18 mouse cellular contexts compared by ENCODE assay signal in genomic region chr2:180457680-180458079, GRCm38 (mm10). TPM values are rescaled to one million over a fixed set of nuclear protein-coding genes. Genes with fewer than 3 reads are reported as not detected.
A peak's percentile ranks its signal among the peaks of the same experiment; 100 is the strongest.
DNase-seq lines count a peak whose midpoint lies in the region; ATAC-seq lines count a peak whose summit lies in the region.
"Had no signal": no experiment of that assay in that cellular context is flagged by ENCODE, and none has a peak within 500 bp of the region (broad histone marks: within the 10 kb centered on the region; RNA-seq: fewer than 3 reads in every experiment).

No protein-coding gene starts in this region.

- no peak overlapping the region for H3K27ac ChIP-seq in kidney, embryonic 16.5 days (ENCODE audit: low read length)
- no peak overlapping the region for H3K27ac ChIP-seq in stomach, embryonic 16.5 days (ENCODE audit: low read length)
- H3K27ac ChIP-seq: embryonic facial prominence, embryonic 13.5 days; heart, adult 2 months; hindbrain, embryonic 14.5 days had no signal

- peaks cover 13% of the 10 kb centered on the region for H3K4me1 ChIP-seq in kidney, embryonic 16.5 days (ENCODE audit: insufficient read depth, low read length)
- peaks cover 10% of the 10 kb centered on the region; the same call in 1 of the 2 replicates for H3K4me1 ChIP-seq in stomach, embryonic 16.5 days (ENCODE audit: control insufficient read depth, insufficient read depth, low read length)

- H3K9me3 ChIP-seq in kidney, embryonic 16.5 days (ENCODE audit: low read length) = no peaks in the 10 kb centered on the region
- H3K9me3 ChIP-seq in stomach, embryonic 16.5 days (replicated peaks; ENCODE audit: control insufficient read depth, low read length) = no peaks in the 10 kb centered on the region
- H3K9me3 ChIP-seq: embryonic facial prominence, embryonic 13.5 days had no signal

- no peaks in the 10 kb centered on the region for H3K36me3 ChIP-seq in kidney, embryonic 16.5 days (ENCODE audit: insufficient read depth, low read length)
- H3K36me3 ChIP-seq in stomach, embryonic 16.5 days (ENCODE audit: control insufficient read depth, insufficient read depth, low read length) = no peaks in the 10 kb centered on the region
- H3K36me3 ChIP-seq: embryonic facial prominence, embryonic 13.5 days had no signal

- no peak overlapping the region for H3K9ac ChIP-seq in kidney, embryonic 16.5 days (replicated peaks; ENCODE audit: low read length)
- H3K9ac ChIP-seq in stomach, embryonic 16.5 days (ENCODE audit: low read length) = no peak overlapping the region
- H3K9ac ChIP-seq: embryonic facial prominence, embryonic 13.5 days had no signal

- DNase-seq in kidney, postnatal 14 days = peak; percentile 41
- DNase-seq in urinary bladder, adult 18-20 months (ENCODE audit: low spot score in 2 of 2) = peak; percentile 9 to 36
- no peak for DNase-seq in urinary bladder, postnatal 25 days (ENCODE audit: low spot score)
- peak; percentile 91 for DNase-seq in ZHBTc4 (ENCODE audit: low read depth, low spot score)
- no peak for DNase-seq in embryo, embryonic 9.5 days (ENCODE audit: extremely low spot score)
- DNase-seq: adrenal gland, adult 2 months; cerebellum, adult 11-12 months; gastrocnemius, postnatal 10 days; heart, adult 2 months; kidney, adult 9 months; thymus, postnatal 14 days had no signal

- WGBS in kidney, embryonic 16.5 days = 54% methylated on average over 2 of the region's 2 CpGs
- WGBS in stomach, embryonic 16.5 days = 66% methylated on average over 2 of the region's 2 CpGs

- no peak overlapping the region for H3K4me3 ChIP-seq in kidney, embryonic 16.5 days (ENCODE audit: low read length)
- 0 out of 2 replicates have a peak overlapping the region, but pooled peaks have one; percentile 54 for H3K4me3 ChIP-seq in stomach, embryonic 16.5 days (replicated peaks; ENCODE audit: low read length)
- H3K4me3 ChIP-seq: heart, adult 2 months had no signal

- no peak for ATAC-seq in kidney, embryonic 16.5 days (ENCODE audit: low FRiP score, low TSS enrichment)
- no peak for ATAC-seq in stomach, embryonic 16.5 days (ENCODE audit: insufficient read depth, low FRiP score)
- ATAC-seq in activated CD4-positive, CD25-positive, alpha-beta regulatory T cell, adult 4 months = no peak
- ATAC-seq: forebrain, embryonic 16.5 days; Patski had no signal

- H3K27me3 ChIP-seq in kidney, embryonic 16.5 days (ENCODE audit: insufficient read depth, low read length) = peaks cover 24% of the 10 kb centered on the region
- peaks cover 14% of the 10 kb centered on the region for H3K27me3 ChIP-seq in stomach, embryonic 16.5 days (ENCODE audit: control insufficient read depth, insufficient read depth, low read length)
- H3K27me3 ChIP-seq: Patski had no signal

- no peak overlapping the region for H3K4me2 ChIP-seq in kidney, embryonic 16.5 days (replicated peaks; ENCODE audit: low read depth, low read length)
- H3K4me2 ChIP-seq in stomach, embryonic 16.5 days (ENCODE audit: low read depth, low read length) = peak overlapping the region; percentile 86; the same call in 1 of the 2 replicates

RNA-seq across cellular contexts. Expression of gene Slco4a1, which starts 1.6 kb away (rescaled TPM):
- polyA plus RNA-seq in kidney, embryonic 16.5 days (2015; fragmentation: Nextera tagmentation; extraction: Ambion mirVana) = 3.2 and 3.3 TPM in 2 replicates
- polyA plus RNA-seq in stomach, embryonic 16.5 days (2015; fragmentation: Nextera tagmentation; extraction: Ambion mirVana) = 4.0 and 6.9 TPM in 2 replicates
- polyA plus RNA-seq in activated CD4-positive, CD25-positive, alpha-beta regulatory T cell, adult 4 months (2017; shearing (Covaris generic)) = 1 to 10 TPM; 1.3 to 3.0 TPM

RNA-seq across cellular contexts. Expression of gene Ntsr1, which starts 42.1 kb away (rescaled TPM):
- polyA plus RNA-seq in kidney, embryonic 16.5 days (2015; fragmentation: Nextera tagmentation; extraction: Ambion mirVana) = 7.4 and 10.2 TPM in 2 replicates
- 0.34 and 0.59 TPM in 2 replicates for polyA plus RNA-seq in stomach, embryonic 16.5 days (2015; fragmentation: Nextera tagmentation; extraction: Ambion mirVana)
- polyA plus RNA-seq in activated CD4-positive, CD25-positive, alpha-beta regulatory T cell, adult 4 months (2017; shearing (Covaris generic)) = not detected
- polyA plus RNA-seq: adrenal gland, adult 2 months; heart, adult 2 months; Patski had no signal

Comparison
In these comparisons a context has a peak if more than half of its experiments do, and no peak if none do; other contexts are left out.
1. DNase-seq: peak in kidney, postnatal 14 days (single experiment), urinary bladder, adult 18-20 months (2 of 2) and ZHBTc4 (single experiment); none in urinary bladder, postnatal 25 days (single experiment) and embryo, embryonic 9.5 days (single experiment).